Mouse (Mus musculus) kidney, embryonic 14.5 days (tissue): ENCODE data around the gene Nadk. TPM values are rescaled to one million over a fixed set of nuclear protein-coding genes. Genes with fewer than 3 reads are reported as not detected.

Experiments
- ATAC-seq: fragments of 200-750 bp; cut with Nextera tagmentation; 2 replicates; pipeline ENCODE4 v1.8.0; 2017; ENCODE audit warnings: moderate number of reproducible peaks, mild to moderate bottlenecking, moderate TSS enrichment, moderate library complexity; ENCODE audit not compliant: low FRiP score, low TSS enrichment
- H3K27ac ChIP-seq: fragments of 300-500 bp; sonication (generic); 2 replicates; pipeline ENCODE4 v1.5.1; 2014; ENCODE audit warnings: low read depth, mild to moderate bottlenecking, low read length, moderate library complexity, mixed read lengths
- H3K27me3 ChIP-seq: fragments of 300-500 bp; sonication (generic); 2 replicates; pipeline ENCODE4 v1.6.1; 2014; ENCODE audit warnings: mild to moderate bottlenecking, low read length; ENCODE audit not compliant: control insufficient read depth, insufficient read depth
- H3K36me3 ChIP-seq: fragments of 300-500 bp; sonication (generic); 2 replicates; pipeline ENCODE4 v1.6.1; 2014; ENCODE audit warnings: low read length, mixed read lengths; ENCODE audit not compliant: control insufficient read depth, insufficient read depth
- H3K4me1 ChIP-seq: fragments of 300-500 bp; sonication (generic); 2 replicates; pipeline ENCODE4 v1.6.1; 2014; ENCODE audit warnings: low read length, mixed read lengths; ENCODE audit not compliant: control insufficient read depth, insufficient read depth
- H3K4me2 ChIP-seq: fragments of 300-500 bp; sonication (generic); replicated peaks from 2 replicates; pipeline ENCODE4 v1.6.1; 2014; ENCODE audit warnings: low read depth, mild to moderate bottlenecking, low read length
- H3K4me3 ChIP-seq: fragments of 300-500 bp; sonication (generic); 2 replicates; pipeline ENCODE4 v1.5.1; 2014; ENCODE audit warnings: mild to moderate bottlenecking, low read length
- H3K9ac ChIP-seq: fragments of 300-500 bp; sonication (generic); 2 replicates; pipeline ENCODE4 v1.6.1; 2014; ENCODE audit warnings: low read depth, mild to moderate bottlenecking, low read length, moderate library complexity
- H3K9me3 ChIP-seq: fragments of 300-500 bp; sonication (generic); 2 replicates; pipeline ENCODE4 v1.6.1; 2016; ENCODE audit warnings: low read length; ENCODE audit not compliant: control insufficient read depth
- WGBS: fragments of 180-500 bp; shearing (Covaris S2); extraction: QIAGEN DNeasy Blood & Tissue Kit; methylation state at CpG from one replicate; pipeline ENCODE4 v1.1.7; 2014; 5-methylcytosine and 5-hydroxymethylcytosine counted together
- polyA plus RNA-seq: library from polyadenylated mRNA; unstranded; fragments of >200 nt; fragmentation: Nextera tagmentation; extraction: Ambion mirVana; gene quantifications from 2 replicates; pipeline ENCODE4 v1.2.1, GENCODE M21; 2014

Nadk gene
- polyA plus RNA-seq, 1 experiment from 2014 or later, result 99.9 TPM

- no peak overlapping the region for H3K4me3 ChIP-seq
- no peak for ATAC-seq
- H3K9ac ChIP-seq, result no peak overlapping the region
- no peak overlapping the region for H3K4me2 ChIP-seq
- H3K36me3 ChIP-seq, result peaks cover 26% of the 10 kb centered on the region
- H3K27ac ChIP-seq, result no peak overlapping the region
- no peaks in the 10 kb centered on the region for H3K4me1 ChIP-seq
- 94% methylated on average over 8 of the region's 8 CpGs for WGBS
- no peaks in the 10 kb centered on the region for H3K9me3 ChIP-seq
- H3K27me3 ChIP-seq, result no peaks in the 10 kb centered on the region
Observed at GRCm38 (mm10) chr4:155575521-155575920, 13.3 kb downstream of the Nadk start.

GRCm38 (mm10) chr4:155577132-155577531, 15.0 kb downstream of the Nadk start:
- no peaks in the 10 kb centered on the region for H3K4me1 ChIP-seq
- no peak overlapping the region for H3K4me2 ChIP-seq
- WGBS, result 87% methylated on average over 9 of the region's 9 CpGs
- H3K9me3 ChIP-seq, result no peaks in the 10 kb centered on the region
- H3K4me3 ChIP-seq, result no peak overlapping the region
- no peak for ATAC-seq
- no peak overlapping the region for H3K9ac ChIP-seq
- H3K36me3 ChIP-seq, result peaks cover 31% of the 10 kb centered on the region
- no peaks in the 10 kb centered on the region for H3K27me3 ChIP-seq
- H3K27ac ChIP-seq, result no peak overlapping the region

GRCm38 (mm10) chr4:155577741-155578140, 15.6 kb downstream of the Nadk start:
- Histone ChIP-seq H3K4me2 (no peak overlapping the region), H3K4me1 (no peaks in the 10 kb centered on the region), H3K4me3 (no peak overlapping the region), H3K9me3 (no peaks in the 10 kb centered on the region), H3K9ac (no peak overlapping the region), H3K27ac (no peak overlapping the region), H3K27me3 (no peaks in the 10 kb centered on the region), H3K36me3 (peaks cover 37% of the 10 kb centered on the region)
- 89% methylated on average over 5 of the region's 5 CpGs for WGBS
- ATAC-seq, result no peak

DNA sequence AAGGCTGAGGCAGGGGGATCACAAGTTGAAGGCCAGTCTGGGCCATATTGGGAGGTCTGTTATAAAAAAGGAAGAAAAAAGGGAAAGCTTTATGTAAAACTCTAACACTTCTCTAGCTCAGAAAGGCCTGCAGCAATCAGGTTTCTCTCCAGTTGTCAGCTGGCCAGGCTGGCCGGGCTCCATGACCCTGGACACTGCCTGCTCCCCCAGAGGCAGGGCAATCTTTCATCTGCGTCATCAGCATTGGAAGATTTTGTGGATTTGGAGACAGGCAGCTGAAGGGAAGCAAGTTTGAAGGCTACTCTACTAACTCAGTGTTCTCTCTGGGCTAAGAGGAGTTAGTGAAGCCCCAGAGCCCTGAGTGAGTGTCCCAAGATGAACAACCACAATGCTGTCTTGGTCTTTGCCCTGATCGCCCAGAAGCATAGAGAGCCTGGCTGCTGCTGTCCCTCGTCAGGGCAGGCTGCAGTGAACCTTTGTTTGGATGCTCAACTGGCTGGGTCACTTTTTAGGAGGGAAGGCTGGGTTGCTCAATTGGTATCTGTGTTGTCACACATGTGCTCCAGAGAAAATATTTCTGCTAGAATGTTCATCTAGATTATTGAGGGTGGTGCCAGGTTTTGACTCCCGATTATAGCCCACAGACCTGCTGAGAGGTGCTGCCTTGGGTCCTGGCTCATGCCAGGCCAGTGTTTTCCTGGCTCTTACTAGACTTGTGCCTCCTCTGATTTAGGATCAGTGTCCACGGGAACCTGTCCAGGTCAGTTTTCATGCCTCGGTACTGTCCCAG, 16.4 kb downstream of the Nadk start:
- H3K4me2 ChIP-seq, result no peak overlapping the region
- H3K27me3 ChIP-seq, result no peaks in the 10 kb centered on the region
- ATAC-seq, result no peak
- no peak overlapping the region for H3K9ac ChIP-seq
- WGBS, result 82% methylated on average over 7 of the region's 7 CpGs
- H3K4me1 ChIP-seq, result no peaks in the 10 kb centered on the region
- H3K4me3 ChIP-seq, result no peak overlapping the region
- H3K9me3 ChIP-seq, result no peaks in the 10 kb centered on the region
- peaks cover 43% of the 10 kb centered on the region for H3K36me3 ChIP-seq
- no peak overlapping the region for H3K27ac ChIP-seq

- ATAC-seq, result no peak
- Histone ChIP-seq H3K4me3 (no peak overlapping the region), H3K27ac (no peak overlapping the region), H3K9ac (no peak overlapping the region), H3K4me2 (no peak overlapping the region), H3K27me3 (no peaks in the 10 kb centered on the region), H3K36me3 (peaks cover 62% of the 10 kb centered on the region), H3K9me3 (no peaks in the 10 kb centered on the region), H3K4me1 (no peaks in the 10 kb centered on the region)
- WGBS, result 45% methylated on average over 1 of the region's 1 CpGs
Observed at GRCm38 (mm10) chr4:155580420-155580819, 18.2 kb downstream of the Nadk start.

DNA sequence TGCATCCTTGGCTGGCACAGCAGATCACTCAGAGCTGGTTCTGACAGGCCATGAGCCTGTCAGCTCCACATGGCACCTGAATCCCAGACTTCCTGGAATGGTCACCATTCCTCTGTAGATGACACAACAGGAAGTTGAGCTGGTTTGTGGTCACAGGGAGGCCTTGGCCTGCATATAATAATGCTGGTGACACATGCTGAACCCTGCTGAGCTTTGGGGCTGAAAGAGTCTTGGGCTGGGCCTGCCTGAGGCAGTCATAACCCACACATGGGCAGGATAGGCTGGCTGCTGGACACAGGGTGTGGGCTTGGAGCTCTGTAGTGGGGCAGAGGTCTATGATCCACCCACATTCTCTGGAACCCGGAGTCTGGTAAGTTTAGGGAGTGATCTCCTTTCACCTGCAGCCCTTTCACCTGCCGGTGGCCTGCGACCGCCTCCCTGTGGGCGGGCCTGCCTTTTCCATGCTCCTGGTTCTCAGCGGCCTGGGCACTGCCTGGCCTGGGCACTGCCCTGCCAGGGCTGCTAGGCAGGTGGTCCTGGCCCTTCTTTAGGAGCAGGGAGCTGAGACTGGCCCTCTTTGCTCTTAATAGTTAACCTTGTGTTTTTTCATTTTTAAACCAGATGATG, 20.2 kb downstream of the Nadk start:
- peaks cover 75% of the 10 kb centered on the region for H3K36me3 ChIP-seq
- no peaks in the 10 kb centered on the region for H3K4me1 ChIP-seq
- H3K27me3 ChIP-seq, result no peaks in the 10 kb centered on the region
- ATAC-seq, result no peak
- H3K27ac ChIP-seq, result no peak overlapping the region
- WGBS, result 92% methylated on average over 6 of the region's 6 CpGs
- no peaks in the 10 kb centered on the region for H3K9me3 ChIP-seq
- no peak overlapping the region for H3K4me3 ChIP-seq
- no peak overlapping the region for H3K4me2 ChIP-seq
- H3K9ac ChIP-seq, result no peak overlapping the region

DNA sequence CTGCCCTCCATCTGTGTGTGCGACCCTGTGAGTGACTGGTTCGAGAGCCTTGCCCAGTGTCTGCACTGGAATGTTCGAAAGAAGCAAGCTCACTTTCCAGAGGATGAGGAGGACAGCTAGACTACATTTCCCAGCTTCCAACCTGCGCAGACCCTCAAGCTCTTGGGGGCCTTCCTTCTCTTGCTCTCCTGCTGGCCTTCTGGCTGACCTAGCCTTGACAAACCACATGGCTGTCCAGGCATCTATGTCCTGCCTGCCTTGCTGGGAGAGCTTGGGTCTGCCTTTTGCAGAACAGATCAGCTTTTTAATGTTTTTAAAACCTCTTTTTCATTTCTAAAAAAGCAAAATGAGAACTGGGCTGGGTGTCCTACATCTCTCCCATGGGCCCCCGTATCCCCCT, 27.2 kb downstream of the Nadk start:
- Histone ChIP-seq H3K9me3 (no peaks in the 10 kb centered on the region), H3K27ac (no peak overlapping the region), H3K9ac (no peak overlapping the region), H3K36me3 (peaks cover 65% of the 10 kb centered on the region), H3K4me3 (no peak overlapping the region), H3K4me1 (no peaks in the 10 kb centered on the region), H3K4me2 (no peak overlapping the region), H3K27me3 (no peaks in the 10 kb centered on the region)
- 87% methylated on average over 5 of the region's 5 CpGs for WGBS
- no peak for ATAC-seq

DNA sequence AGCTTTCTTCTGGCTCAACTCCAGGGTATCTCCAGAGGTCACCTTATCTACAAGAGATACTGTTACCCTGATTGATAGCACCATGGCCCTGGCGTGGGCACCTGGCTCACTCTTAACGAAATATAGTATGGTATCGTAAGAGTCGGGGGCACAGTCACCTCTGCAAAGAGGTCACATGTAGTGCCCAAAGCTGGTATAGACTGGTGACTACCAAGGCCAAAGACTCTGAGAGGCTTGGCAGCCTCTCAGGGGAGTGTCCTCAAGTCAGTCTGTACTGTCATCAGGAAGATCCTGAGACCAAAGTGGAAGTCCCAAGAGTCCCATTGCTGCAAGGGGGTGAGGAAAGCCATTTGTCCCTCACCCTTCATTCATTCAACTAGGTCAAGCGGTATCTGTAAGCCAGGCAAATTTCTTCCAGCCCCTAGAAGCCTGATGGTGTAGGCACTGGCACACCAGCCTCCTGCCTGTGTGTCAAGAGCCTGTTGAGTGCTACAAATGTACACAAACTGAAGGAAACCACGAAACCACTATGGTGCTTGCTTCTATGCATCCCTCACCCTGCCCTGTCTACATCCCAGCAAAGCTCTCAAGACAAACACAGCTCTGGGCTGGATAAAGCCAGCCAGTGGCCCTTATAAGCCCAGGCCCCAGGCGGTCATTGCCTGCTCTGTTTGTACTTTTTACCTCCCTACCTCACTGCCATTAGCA, 29.0 kb downstream of the Nadk start:
- ATAC-seq, result no peak
- Histone ChIP-seq H3K27ac (no peak overlapping the region), H3K36me3 (peaks cover 49% of the 10 kb centered on the region), H3K4me2 (no peak overlapping the region), H3K9me3 (no peaks in the 10 kb centered on the region), H3K9ac (no peak overlapping the region), H3K27me3 (no peaks in the 10 kb centered on the region), H3K4me3 (no peak overlapping the region), H3K4me1 (no peaks in the 10 kb centered on the region)
- WGBS, result 86% methylated on average over 7 of the region's 7 CpGs

GRCm38 (mm10) chr4:155593780-155594179, 31.6 kb downstream of the Nadk start:
- no peak overlapping the region for H3K9ac ChIP-seq
- no peaks in the 10 kb centered on the region for H3K4me1 ChIP-seq
- 71% methylated on average over 1 of the region's 1 CpGs for WGBS
- no peaks in the 10 kb centered on the region for H3K9me3 ChIP-seq
- peaks cover 22% of the 10 kb centered on the region for H3K36me3 ChIP-seq
- ATAC-seq, result no peak
- H3K4me2 ChIP-seq, result no peak overlapping the region
- H3K27me3 ChIP-seq, result no peaks in the 10 kb centered on the region
- H3K4me3 ChIP-seq, result no peak overlapping the region
- H3K27ac ChIP-seq, result no peak overlapping the region
